Mouse (Mus musculus) brain, adult 2 months (tissue): ENCODE measurements around the gene Btbd17.

ENCODE experiments used
- DNase-seq: peaks from one replicate; pipeline ENCODE4 v3.0.0; 2011; ENCODE audit warnings: low read depth, low spot score

The Btbd17 gene

GRCm38 (mm10) chr11:114795848-114796322 is at the start of gene Btbd17:
Btbd17 (minus strand) TSS chr11:114795945.
- DNase-seq = peak; percentile 64

GRCm38 (mm10) chr11:114844464-114845220 is 48.9 kb upstream of the Btbd17 start:
- DNase-seq = no peak

DNA sequence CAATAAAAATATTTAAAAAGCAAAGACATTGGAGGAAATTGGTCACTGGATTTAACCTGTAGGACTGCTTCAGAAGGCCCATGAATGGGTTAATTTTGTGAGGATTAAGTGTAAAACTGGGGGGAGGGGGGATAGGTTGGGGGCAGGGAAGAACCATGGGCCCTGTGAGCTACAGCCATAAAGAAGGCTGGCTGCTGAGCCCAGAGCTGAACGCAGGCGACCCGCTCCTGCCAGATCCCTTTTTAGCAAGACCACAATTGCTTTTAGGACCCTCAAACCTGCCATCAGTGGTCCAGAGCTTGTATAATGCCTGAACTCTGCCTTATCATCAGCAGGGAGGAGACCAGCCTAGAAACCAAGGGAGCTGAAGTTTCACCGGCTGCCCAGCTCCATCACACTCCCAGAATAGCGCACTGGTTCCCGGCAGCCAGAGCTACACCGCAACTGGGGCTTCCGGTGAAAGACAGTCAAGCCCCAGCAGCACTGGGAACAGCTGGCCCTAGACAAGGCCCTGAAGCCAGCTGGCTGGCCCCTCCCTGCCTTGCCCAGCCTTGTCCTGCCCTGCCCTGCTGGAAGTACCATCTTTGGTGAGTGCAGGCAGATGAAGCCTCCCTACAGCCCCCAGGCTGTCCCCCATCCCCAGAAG is 48.2 kb upstream of the Btbd17 start:
- DNase-seq = no peak

DNA sequence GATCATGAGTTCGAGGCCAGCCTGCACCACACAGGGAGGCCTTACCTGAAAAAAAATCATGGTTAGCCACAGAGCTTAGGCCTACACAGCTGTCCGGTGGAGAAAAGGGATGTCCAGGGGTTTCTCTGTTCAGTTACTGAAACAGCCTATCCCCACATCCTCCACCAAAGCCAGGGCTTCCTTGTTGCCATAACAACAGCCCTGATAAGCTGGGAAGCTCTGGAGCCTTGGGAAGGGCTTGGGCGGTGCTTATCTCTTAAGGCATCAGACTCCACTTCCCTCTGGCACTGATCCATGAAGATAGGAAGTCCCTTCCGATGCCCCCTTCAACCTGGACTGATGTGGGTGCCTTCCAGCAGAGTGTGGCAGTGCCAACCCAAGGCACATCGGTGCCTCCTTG is 37.4 kb upstream of the Btbd17 start:
- DNase-seq = no peak

GRCm38 (mm10) chr11:114830433-114830773 is 34.7 kb upstream of the Btbd17 start:
- no peak for DNase-seq

GRCm38 (mm10) chr11:114829499-114830432 is 34.0 kb upstream of the Btbd17 start:
- DNase-seq = peak; percentile 96

GRCm38 (mm10) chr11:114826686-114827085 is 30.9 kb upstream of the Btbd17 start:
- DNase-seq = no peak

DNA sequence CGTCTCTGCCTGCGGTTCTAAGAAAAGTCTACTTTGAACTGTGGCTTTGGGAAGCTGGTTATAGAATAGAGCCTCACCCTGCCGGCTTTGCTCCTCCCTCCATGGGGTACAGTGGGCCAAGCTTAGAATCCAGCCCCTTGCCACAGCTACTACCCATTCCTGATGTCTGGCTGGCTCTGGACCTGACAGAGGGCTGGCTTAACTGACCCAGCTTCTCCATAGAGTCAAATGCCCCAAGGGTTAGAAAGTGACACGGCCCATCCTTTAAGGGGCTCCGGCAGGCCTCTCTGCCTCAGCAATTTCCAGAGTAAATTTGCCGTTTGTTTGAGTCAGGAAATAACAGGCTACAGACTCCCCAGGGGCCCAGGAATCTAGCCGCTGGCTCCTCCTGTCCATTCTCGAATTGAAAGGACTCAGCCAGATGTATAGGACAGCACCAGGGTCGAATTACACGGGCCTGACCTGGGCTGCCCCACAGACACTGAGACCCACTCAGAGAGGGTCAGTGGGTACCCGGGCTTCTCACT is 27.5 kb upstream of the Btbd17 start:
- no peak for DNase-seq

- DNase-seq = peak; percentile 97
Observed at GRCm38 (mm10) chr11:114822727-114823126, 27.0 kb upstream of the Btbd17 start.

GRCm38 (mm10) chr11:114821325-114821724 is 25.6 kb upstream of the Btbd17 start:
- DNase-seq = no peak

GRCm38 (mm10) chr11:114820444-114820843 is 24.7 kb upstream of the Btbd17 start:
- no peak for DNase-seq

DNA sequence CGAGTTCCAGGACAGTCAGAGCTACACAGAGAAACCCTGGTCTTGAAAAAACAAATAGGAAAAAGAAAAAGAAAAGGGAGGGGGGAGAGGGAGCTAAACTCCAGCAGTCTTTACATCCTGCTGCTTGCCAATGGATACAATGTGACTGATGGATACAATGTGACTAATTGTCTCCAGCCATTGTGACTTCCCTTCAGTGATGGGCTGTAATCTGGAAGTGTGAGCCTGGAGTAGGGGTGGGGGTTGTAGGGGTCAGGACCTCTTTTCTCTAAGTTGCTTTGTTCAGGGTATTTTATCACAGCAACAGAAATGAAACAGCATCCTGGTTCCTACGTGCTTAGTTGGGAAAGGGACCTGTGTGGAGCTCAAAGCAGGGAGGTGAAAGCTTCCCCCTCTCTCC is 23.4 kb upstream of the Btbd17 start:
- DNase-seq = no peak

DNA sequence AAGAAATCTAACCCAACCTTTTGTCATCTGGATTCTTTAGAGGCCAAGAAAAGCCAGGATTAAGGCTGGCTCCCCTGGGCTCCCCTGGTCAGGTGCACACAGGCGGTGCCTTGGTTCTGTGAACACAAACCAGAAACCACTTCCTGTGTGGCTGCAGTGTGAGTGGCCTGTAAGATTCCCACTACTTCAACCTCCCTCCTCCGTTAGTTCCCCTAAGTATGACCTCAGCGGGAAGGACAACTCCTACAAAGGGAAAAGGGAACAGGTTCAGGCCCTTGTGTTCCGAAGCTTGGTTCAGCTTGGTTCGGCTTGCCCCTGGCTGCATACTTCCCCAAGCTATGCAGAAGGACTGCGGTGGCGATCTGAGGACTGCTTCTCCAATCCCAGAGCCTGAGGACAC is 22.4 kb upstream of the Btbd17 start:
- no peak for DNase-seq

DNA sequence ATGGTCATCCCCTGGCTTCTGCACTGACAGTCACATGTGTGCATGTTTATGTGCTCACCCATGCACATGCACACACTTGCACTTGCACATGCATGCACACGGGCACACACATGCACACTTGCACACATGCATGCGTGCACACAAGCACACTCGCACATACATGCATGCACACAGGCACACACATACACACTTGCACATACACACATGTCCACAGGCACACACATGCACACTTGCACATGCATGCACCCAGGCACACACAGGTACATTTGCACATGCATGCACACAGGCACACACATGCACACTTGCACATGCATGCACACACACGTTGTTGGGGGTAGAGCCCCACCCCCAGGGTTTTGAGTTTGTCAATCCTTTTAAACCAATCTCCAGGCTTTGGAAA is 21.2 kb upstream of the Btbd17 start:
- DNase-seq = no peak

GRCm38 (mm10) chr11:114814873-114815592 is 19.3 kb upstream of the Btbd17 start:
- DNase-seq = no peak

DNA sequence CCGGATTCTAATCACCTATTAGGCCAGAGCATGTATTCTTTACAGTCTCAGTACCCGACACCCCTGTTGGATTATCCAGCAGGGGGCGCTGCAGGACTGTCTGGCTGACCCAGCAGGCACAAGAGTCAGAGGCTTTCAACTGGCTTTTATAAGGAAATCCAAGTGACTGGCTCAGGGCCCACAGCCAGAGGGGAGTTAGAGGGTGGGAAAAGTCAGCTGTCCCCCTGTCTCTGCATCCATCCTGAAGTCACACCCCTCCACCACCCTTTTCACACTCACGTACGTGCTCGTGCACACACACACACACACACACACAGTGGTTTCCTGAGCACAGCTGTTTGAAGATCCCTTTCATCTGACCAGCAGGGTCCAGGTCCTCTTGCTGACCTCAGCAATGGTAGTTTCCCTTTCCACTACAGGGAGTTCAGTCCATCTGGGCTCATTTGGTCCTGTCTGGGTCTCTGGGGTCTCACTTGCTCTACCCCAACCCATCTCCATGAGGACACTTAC is 17.0 kb upstream of the Btbd17 start:
- peak; percentile 91 for DNase-seq

GRCm38 (mm10) chr11:114810344-114810743 is 14.6 kb upstream of the Btbd17 start:
- DNase-seq = no peak

DNA sequence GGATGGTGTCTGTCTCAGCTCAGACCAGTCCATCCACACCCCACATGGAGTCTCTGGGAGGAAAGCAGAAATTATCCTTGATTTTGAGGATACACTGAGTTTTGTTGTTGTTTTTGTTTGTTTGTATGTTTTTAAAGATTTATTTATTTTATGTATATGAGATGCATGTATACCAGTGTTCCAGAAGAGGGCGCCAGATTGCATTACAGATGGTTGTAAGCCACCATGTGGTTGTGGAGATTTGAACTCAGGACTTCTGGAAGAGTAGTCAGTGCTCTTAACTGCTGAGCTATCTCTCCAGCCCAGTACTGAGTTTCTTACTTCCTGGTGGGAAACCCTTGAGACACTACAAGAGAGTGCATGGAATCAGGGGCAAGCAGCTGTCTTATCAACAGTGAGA is 13.6 kb upstream of the Btbd17 start:
- no peak for DNase-seq

DNA sequence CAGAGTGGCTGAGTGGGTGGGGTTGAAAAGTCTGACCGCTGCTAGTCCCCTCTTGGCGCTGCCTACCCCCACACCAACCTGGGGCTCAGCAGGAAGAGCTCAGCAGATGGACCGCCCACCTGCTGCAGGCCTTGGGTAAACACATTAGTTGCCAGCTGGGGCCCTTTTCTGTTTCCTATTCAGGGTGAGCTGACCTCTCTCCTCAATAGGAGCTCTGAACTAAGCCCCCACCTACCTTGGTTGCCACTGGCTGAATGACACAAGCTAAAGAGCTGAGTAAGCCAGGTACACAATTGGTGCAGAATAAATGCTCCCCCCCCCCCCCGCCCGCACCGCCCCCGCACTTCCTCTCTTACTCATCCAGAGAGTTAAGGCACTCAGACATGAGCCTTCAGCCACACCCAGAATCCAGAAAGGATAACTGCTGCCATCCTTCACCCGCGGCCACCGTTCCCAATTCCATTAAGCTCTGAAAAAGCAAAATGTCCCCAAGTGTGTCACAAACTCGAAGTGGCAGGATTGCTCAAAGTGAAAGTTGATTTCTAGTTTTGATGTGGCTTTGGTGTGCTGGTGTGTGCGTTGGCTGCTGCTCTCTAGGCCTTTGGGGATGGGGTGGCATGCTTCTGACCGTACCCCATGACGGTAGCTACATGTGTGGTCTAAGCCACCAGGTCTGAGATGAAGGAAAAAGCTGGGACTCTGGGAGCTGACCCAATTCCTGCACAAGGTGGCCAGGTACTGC is 12.1 kb upstream of the Btbd17 start:
- DNase-seq = peak; percentile 87

- DNase-seq = no peak
Observed at GRCm38 (mm10) chr11:114807025-114807424, 11.3 kb upstream of the Btbd17 start.
